Mouse (Mus musculus): ENCODE results near the gene Pnma1.

- no peak for TF ChIP-seq CTCF (IDR thresholded peaks at IDR 0.05 in 2 of 3, conservative IDR thresholded peaks at IDR 0.05 in 1 of 3; ENCODE audit: control insufficient read depth in 1 of 3, insufficient read depth in 1 of 3, low read depth in 2 of 3, low read length in 3 of 3, poor library complexity in 1 of 3, severe bottlenecking in 1 of 3)
- no peak for TF ChIP-seq JUND (IDR thresholded peaks at IDR 0.05; ENCODE audit: low read depth, low read length)
- TF ChIP-seq SIN3A (IDR thresholded peaks at IDR 0.05; ENCODE audit: low read length), result no peak
- no peak for TF ChIP-seq MXI1 (IDR thresholded peaks at IDR 0.05; ENCODE audit: low read depth, low read length)
Measured at GRCm38 (mm10) chr12:84176886-84177765, 28.8 kb upstream of the Pnma1 start.

All from MEL (cell line).